Mouse (Mus musculus) CH12.LX (cell line): ENCODE results near the gene Gm11232. TPM values are rescaled to one million over a fixed set of nuclear protein-coding genes. Genes with fewer than 3 reads are reported as not detected.

ENCODE experiments used
- DNase-seq: peaks from one replicate; pipeline ENCODE4 v3.0.0-alpha.2; 2013; ENCODE audit errors: extremely low read depth
- H3K27ac ChIP-seq: 2 replicates; pipeline ENCODE4 v1.5.1; 2012; ENCODE audit warnings: low read depth, mild to moderate bottlenecking, control low read depth, moderate library complexity; ENCODE audit not compliant: insufficient read depth
- H3K27me3 ChIP-seq: replicated peaks from 2 replicates; pipeline ENCODE3; 2012; ENCODE audit warnings: inconsistent platforms
- H3K36me3 ChIP-seq, 2 experiments: replicated peaks in 1 of 2; 2 replicates each; pipeline versions ENCODE3 to v1.6.1; 2012; ENCODE audit warnings: inconsistent platforms in 1 of 2, low read length in 1 of 2, mild to moderate bottlenecking in 1 of 2, mixed read lengths in 1 of 2, moderate library complexity in 1 of 2; ENCODE audit not compliant: control insufficient read depth in 1 of 2, insufficient read depth in 1 of 2
- H3K4me1 ChIP-seq, 2 experiments: 2 replicates each; pipeline ENCODE4 v1.6.1; 2012; ENCODE audit warnings: inconsistent platforms in 1 of 2, moderate library complexity in 1 of 2; ENCODE audit not compliant: insufficient read depth in 2 of 2, control insufficient read depth in 1 of 2
- H3K4me2 ChIP-seq: 2 replicates; pipeline ENCODE4 v1.6.1; 2012; ENCODE audit warnings: low read depth, mild to moderate bottlenecking, control low read depth; ENCODE audit not compliant: poor library complexity, insufficient read depth, severe bottlenecking
- H3K4me3 ChIP-seq, 3 experiments: fragments of 150-350 bp in 1 of 3; sonication (generic) in 1 of 3; replicated peaks in 1 of 3; 2 replicates each; pipeline versions ENCODE3 to v1.5.1; 2011 to 2012; ENCODE audit warnings: low read depth in 2 of 3, low read length in 2 of 3, mild to moderate bottlenecking in 2 of 3, moderate library complexity in 2 of 3, control low read depth in 1 of 3, improper control_type of control experiment in 1 of 3, inconsistent platforms in 1 of 3, mixed read lengths in 1 of 3; ENCODE audit not compliant: poor library complexity in 1 of 3
- H3K79me2 ChIP-seq: replicated peaks from 2 replicates; pipeline ENCODE4 v1.6.1; 2012; ENCODE audit warnings: mild to moderate bottlenecking, moderate library complexity; ENCODE audit not compliant: control insufficient read depth, poor library complexity, insufficient read depth, severe bottlenecking; ENCODE audit errors: extremely low read depth
- H3K9ac ChIP-seq: 2 replicates; pipeline ENCODE4 v1.6.1; 2012; ENCODE audit warnings: low read depth, mild to moderate bottlenecking, control low read depth, moderate library complexity; ENCODE audit not compliant: insufficient read depth
- H3K9me3 ChIP-seq: replicated peaks from 2 replicates; pipeline ENCODE3; 2012; ENCODE audit warnings: low read length, inconsistent platforms, mixed read lengths
- KAT2A ChIP-seq: IDR thresholded peaks from 2 replicates; pipeline ENCODE4 v1.6.1; 2012; ENCODE audit warnings: low read length, improper control_type of control experiment, inconsistent platforms; ENCODE audit not compliant: insufficient replicate concordance
- NELFE ChIP-seq: IDR thresholded peaks from 2 replicates; pipeline ENCODE4 v1.6.1; 2011; ENCODE audit warnings: low read depth, low read length, improper control_type of control experiment
- NRF1 ChIP-seq: IDR thresholded peaks from 2 replicates; pipeline ENCODE4 v1.6.1; 2014; ENCODE audit warnings: low read depth, mild to moderate bottlenecking, inconsistent platforms, low read length, improper control_type of control experiment, moderate library complexity
- TBP ChIP-seq: conservative IDR thresholded peaks from 2 replicates; pipeline ENCODE4 v1.6.1; 2011; ENCODE audit warnings: low read depth, low read length, improper control_type of control experiment
- ZMIZ1 ChIP-seq: IDR thresholded peaks from 2 replicates; pipeline ENCODE4 v1.6.1; 2012; ENCODE audit warnings: low read depth, mild to moderate bottlenecking, inconsistent platforms, low read length, improper control_type of control experiment
- dilution Hi-C: fragments of 300-500 bp; cut with MboI; formaldehyde crosslinking; loops from 2 replicates; pipeline ENCODE4 v1.14.3; 2020; ENCODE audit warnings: low sequenced_read_pairs; ENCODE audit not compliant: extremely low pct_unique_long_range_greater_than_20kb, extremely low pct_ligation_motif_present
- in situ Hi-C: fragments of 300-500 bp; cut with MboI; formaldehyde crosslinking; loops from 3 replicates; pipeline ENCODE4 v1.14.3; 2019; ENCODE audit warnings: low sequenced_read_pairs, low pct_ligation_motif_present, low pct_unique_long_range_greater_than_20kb, mixed read lengths
- polyA plus RNA-seq: library from polyadenylated mRNA; unstranded; fragments of >175 nt; gene quantifications from 2 replicates; pipeline ENCODE4 v1.2.1, GENCODE M21; 2012; ENCODE audit warnings: low read depth; ENCODE audit not compliant: insufficient read length
- total RNA-seq, 2 experiments: library from RNA; depleted of rRNA; stranded (reverse); fragments of 300-350 nt in 1 of 2; fragments of >200 nt in 1 of 2; gene quantifications; 2 replicates each; pipeline ENCODE4 v1.2.3; 2012 to 2014

Gm11232 gene
- total and polyA plus RNA-seq, 3 experiments = not detected

DNA sequence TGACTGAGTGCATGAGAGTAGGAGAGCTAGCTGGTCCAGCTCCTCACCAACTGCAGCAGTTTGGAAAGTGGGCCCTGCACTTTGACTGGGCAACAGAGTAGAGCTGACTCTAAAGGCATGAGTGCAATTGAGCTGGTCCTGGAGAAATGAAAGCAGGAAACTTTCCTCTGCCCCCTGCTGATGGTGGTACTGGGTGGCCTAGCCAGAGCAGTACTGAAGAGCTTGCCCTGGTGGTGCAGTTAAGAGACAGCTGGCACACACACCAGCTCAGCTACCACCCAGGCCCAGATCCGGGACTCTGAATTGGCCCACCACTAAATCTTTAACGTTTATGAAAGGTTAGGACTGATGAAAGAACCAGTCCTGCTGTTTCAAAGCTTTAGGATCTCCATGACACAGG is 31.9 kb downstream of the Gm11232 start:
- Histone ChIP-seq H3K4me1 (no peaks in the 10 kb centered on the region), H3K4me3 (no peak overlapping the region), H3K4me2 (no peak overlapping the region), H3K27me3 (no peaks in the 10 kb centered on the region), H3K79me2 (no peaks in the 10 kb centered on the region), H3K27ac (no peak overlapping the region), H3K36me3 (no peaks in the 10 kb centered on the region), H3K9me3 (peaks cover 20% of the 10 kb centered on the region), H3K9ac (no peak overlapping the region)
- no peak for DNase-seq
- in situ Hi-C loops = no loop called here
- TF ChIP-seq ZMIZ1 (no peak), NRF1 (no peak), TBP (no peak), KAT2A (no peak), NELFE (no peak)
- dilution Hi-C loops = no loop called here
